Mouse (Mus musculus) heart, embryonic 14.5 days (tissue): ENCODE measurements around the gene Prdx1. TPM values are rescaled to one million over a fixed set of nuclear protein-coding genes. Genes with fewer than 3 reads are reported as not detected.

Source experiments
- ATAC-seq: fragments of 200-750 bp; cut with Nextera tagmentation; 2 replicates; pipeline ENCODE4 v1.8.0; 2017; ENCODE audit warnings: low read depth, moderate TSS enrichment; ENCODE audit not compliant: insufficient number of reproducible peaks, insufficient read depth, low FRiP score
- H3K27ac ChIP-seq, 2 experiments: fragments of 200-500 bp in 1 of 2; fragments of 300-500 bp in 1 of 2; sonication (generic) in 1 of 2; replicated peaks in 1 of 2; 2 replicates each; pipeline ENCODE4 v1.5.1; 2012 to 2014; ENCODE audit warnings: low read depth in 2 of 2, low read length in 2 of 2, control low read depth in 1 of 2, mild to moderate bottlenecking in 1 of 2, mixed read lengths in 1 of 2; ENCODE audit not compliant: control insufficient read depth in 1 of 2, insufficient read depth in 1 of 2
- H3K27me3 ChIP-seq: fragments of 300-500 bp; sonication (generic); 2 replicates; pipeline ENCODE4 v1.6.1; 2014; ENCODE audit warnings: mild to moderate bottlenecking, low read length, control low read depth; ENCODE audit not compliant: control insufficient read depth, insufficient read depth
- H3K36me3 ChIP-seq: fragments of 300-500 bp; sonication (generic); 2 replicates; pipeline ENCODE4 v1.6.1; 2014; ENCODE audit warnings: mild to moderate bottlenecking, control low read depth, low read length, mixed read lengths; ENCODE audit not compliant: control insufficient read depth, insufficient read depth
- H3K4me1 ChIP-seq, 2 experiments: fragments of 200-500 bp in 1 of 2; fragments of 300-500 bp in 1 of 2; sonication (generic) in 1 of 2; 2 replicates each; pipeline ENCODE4 v1.6.1; 2012 to 2014; ENCODE audit warnings: low read length in 2 of 2, control low read depth in 1 of 2, mixed read lengths in 1 of 2; ENCODE audit not compliant: control insufficient read depth in 2 of 2, insufficient read depth in 2 of 2
- H3K4me2 ChIP-seq: fragments of 300-500 bp; sonication (generic); 2 replicates; pipeline ENCODE4 v1.6.1; 2014; ENCODE audit warnings: mild to moderate bottlenecking, low read length
- H3K4me3 ChIP-seq, 2 experiments: fragments of 200-500 bp in 1 of 2; fragments of 300-500 bp in 1 of 2; sonication (generic) in 1 of 2; 2 replicates each; pipeline ENCODE4 v1.5.1; 2012 to 2014; ENCODE audit warnings: low read length in 2 of 2, mild to moderate bottlenecking in 2 of 2, control low read depth in 1 of 2, low read depth in 1 of 2, moderate library complexity in 1 of 2; ENCODE audit not compliant: control insufficient read depth in 1 of 2, insufficient read depth in 1 of 2
- H3K9ac ChIP-seq: fragments of 300-500 bp; sonication (generic); 2 replicates; pipeline ENCODE4 v1.6.1; 2014; ENCODE audit warnings: mild to moderate bottlenecking, low read length
- H3K9me3 ChIP-seq: fragments of 300-500 bp; sonication (generic); 2 replicates; pipeline ENCODE4 v1.6.1; 2016; ENCODE audit warnings: low read length, control low read depth; ENCODE audit not compliant: control insufficient read depth
- WGBS: fragments of 180-500 bp; shearing (Covaris S2); extraction: QIAGEN DNeasy Blood & Tissue Kit; methylation state at CpG from one replicate; pipeline ENCODE4 v1.1.7; 2014; 5-methylcytosine and 5-hydroxymethylcytosine counted together
- polyA plus RNA-seq: library from polyadenylated mRNA; unstranded; fragments of >200 nt; fragmentation: Nextera tagmentation; extraction: Ambion mirVana; gene quantifications from 2 replicates; pipeline ENCODE4 v1.2.1, GENCODE M21; 2014

Prdx1 gene
- polyA plus RNA-seq, 1 experiment from 2014 or later, result 971 TPM

- ATAC-seq, result no peak
- Histone ChIP-seq H3K4me3 (peak overlapping the region; percentile 58 to 71), H3K4me2 (peak overlapping the region; percentile 88), H3K27ac (no peak overlapping the region), H3K27me3 (no peaks in the 10 kb centered on the region), H3K9ac (peak overlapping the region; percentile 76), H3K4me1 (peaks cover 0 to 9% of the 10 kb centered on the region in 2 experiments; a peak in 3 of 4 replicates), H3K9me3 (no peaks in the 10 kb centered on the region), H3K36me3 (peaks cover 23% of the 10 kb centered on the region)
- WGBS, result 3% methylated on average over 9 of the region's 9 CpGs
Measured at GRCm38 (mm10) chr4:116708791-116709390, 23.5 kb downstream of the Prdx1 start.

GRCm38 (mm10) chr4:116710154-116710553 lies 24.8 kb downstream of the Prdx1 start:
- Histone ChIP-seq H3K4me2 (no peak overlapping the region), H3K36me3 (peaks cover 15% of the 10 kb centered on the region), H3K27me3 (no peaks in the 10 kb centered on the region), H3K4me1 (peaks cover 0 to 9% of the 10 kb centered on the region in 2 experiments; a peak in 3 of 4 replicates), H3K9ac (no peak overlapping the region), H3K27ac (no peak overlapping the region), H3K9me3 (no peaks in the 10 kb centered on the region), H3K4me3 (no peak overlapping the region)
- WGBS, result 88% methylated on average over 2 of the region's 2 CpGs
- ATAC-seq, result no peak

GRCm38 (mm10) chr4:116712536-116712935 lies 27.2 kb downstream of the Prdx1 start:
- 86% methylated on average over 1 of the region's 1 CpGs for WGBS
- ATAC-seq, result no peak
- H3K27ac ChIP-seq, result no peak overlapping the region
- no peak overlapping the region for H3K9ac ChIP-seq
- peaks cover 0 to 8% of the 10 kb centered on the region in 2 experiments; a peak in 3 of 4 replicates for H3K4me1 ChIP-seq
- H3K4me2 ChIP-seq, result no peak overlapping the region
- no peaks in the 10 kb centered on the region for H3K9me3 ChIP-seq
- H3K36me3 ChIP-seq, result peaks cover 18% of the 10 kb centered on the region
- no peak overlapping the region for H3K4me3 ChIP-seq
- H3K27me3 ChIP-seq, result no peaks in the 10 kb centered on the region

GRCm38 (mm10) chr4:116719396-116719795 lies 34.1 kb downstream of the Prdx1 start:
- no peak for ATAC-seq
- no peak overlapping the region for H3K9ac ChIP-seq
- 15% methylated on average over 3 of the region's 3 CpGs for WGBS
- no peaks in the 10 kb centered on the region for H3K27me3 ChIP-seq
- H3K36me3 ChIP-seq, result peaks cover 10% of the 10 kb centered on the region
- H3K9me3 ChIP-seq, result no peaks in the 10 kb centered on the region
- no peak overlapping the region for H3K4me2 ChIP-seq
- no peak overlapping the region for H3K27ac ChIP-seq
- H3K4me3 ChIP-seq, result no peak overlapping the region
- H3K4me1 ChIP-seq, result peaks cover 3 to 17% of the 10 kb centered on the region in 2 experiments; a peak in 3 of 4 replicates

GRCm38 (mm10) chr4:116720343-116721097 lies 35.2 kb downstream of the Prdx1 start, which contains the start of gene Tesk2:
Gene Tesk2, plus strand, starts transcription at chr4:116720948.
- H3K4me1 ChIP-seq, result peaks cover 3 to 17% of the 10 kb centered on the region in 2 experiments; a peak in 3 of 4 replicates
- H3K27me3 ChIP-seq, result no peaks in the 10 kb centered on the region
- peak within 1 kb of the TSS; percentile 64 to 80 for H3K4me3 ChIP-seq
- H3K27ac ChIP-seq, result peak within 1 kb of the TSS; percentile 56 to 89
- H3K9me3 ChIP-seq, result no peaks in the 10 kb centered on the region
- ATAC-seq, result peak; percentile 98
- peak within 1 kb of the TSS; percentile 82 for H3K9ac ChIP-seq
- peak within 1 kb of the TSS; percentile 95 for H3K4me2 ChIP-seq
- under 1% methylated on average over 33 of the region's 34 CpGs for WGBS
- H3K36me3 ChIP-seq, result peaks cover 2% of the 10 kb centered on the region; the same call in 1 of the 2 replicates

- Histone ChIP-seq H3K4me3 (peak overlapping the region; percentile 64 to 80), H3K4me2 (peak overlapping the region; percentile 95), H3K9ac (peak overlapping the region; percentile 82), H3K27me3 (no peaks in the 10 kb centered on the region), H3K9me3 (no peaks in the 10 kb centered on the region), H3K36me3 (no peaks in the 10 kb centered on the region), H3K4me1 (peaks cover 3 to 17% of the 10 kb centered on the region in 2 experiments; a peak in 3 of 4 replicates), H3K27ac (peak overlapping the region; percentile 41 to 89)
- WGBS, result 0% methylated on average over 29 of the region's 29 CpGs
- no peak for ATAC-seq
Measured at GRCm38 (mm10) chr4:116721098-116721628, 35.8 kb downstream of the Prdx1 start.

GRCm38 (mm10) chr4:116722230-116722629 lies 36.9 kb downstream of the Prdx1 start:
- ATAC-seq, result no peak
- Histone ChIP-seq H3K36me3 (no peaks in the 10 kb centered on the region), H3K4me1 (peaks cover 3 to 17% of the 10 kb centered on the region in 2 experiments; a peak in 3 of 4 replicates), H3K9me3 (no peaks in the 10 kb centered on the region), H3K4me2 (peak overlapping the region; percentile 95), H3K27me3 (no peaks in the 10 kb centered on the region), H3K27ac (no peak overlapping the region), H3K4me3 (0 out of 4 replicates have a peak overlapping the region, but pooled peaks of 1 of the 2 experiments have one; percentile 80), H3K9ac (peak overlapping the region; percentile 82; the same call in 1 of the 2 replicates)
- WGBS, result 28% methylated on average over 7 of the region's 7 CpGs
